Mouse (Mus musculus): Measurements from ENCODE around the gene Aurkb.
A peak's percentile ranks its signal among the peaks of the same experiment; 100 is the strongest.

Aurkb gene

GRCm38 (mm10) chr11:69098039-69098761, 52.8 kb downstream of the Aurkb start:
- DNase-seq (ENCODE audit: low spot score), result no peak

GRCm38 (mm10) chr11:69098762-69099091, 53.3 kb downstream of the Aurkb start:
- DNase-seq (ENCODE audit: low spot score), result peak; percentile 95

DNA sequence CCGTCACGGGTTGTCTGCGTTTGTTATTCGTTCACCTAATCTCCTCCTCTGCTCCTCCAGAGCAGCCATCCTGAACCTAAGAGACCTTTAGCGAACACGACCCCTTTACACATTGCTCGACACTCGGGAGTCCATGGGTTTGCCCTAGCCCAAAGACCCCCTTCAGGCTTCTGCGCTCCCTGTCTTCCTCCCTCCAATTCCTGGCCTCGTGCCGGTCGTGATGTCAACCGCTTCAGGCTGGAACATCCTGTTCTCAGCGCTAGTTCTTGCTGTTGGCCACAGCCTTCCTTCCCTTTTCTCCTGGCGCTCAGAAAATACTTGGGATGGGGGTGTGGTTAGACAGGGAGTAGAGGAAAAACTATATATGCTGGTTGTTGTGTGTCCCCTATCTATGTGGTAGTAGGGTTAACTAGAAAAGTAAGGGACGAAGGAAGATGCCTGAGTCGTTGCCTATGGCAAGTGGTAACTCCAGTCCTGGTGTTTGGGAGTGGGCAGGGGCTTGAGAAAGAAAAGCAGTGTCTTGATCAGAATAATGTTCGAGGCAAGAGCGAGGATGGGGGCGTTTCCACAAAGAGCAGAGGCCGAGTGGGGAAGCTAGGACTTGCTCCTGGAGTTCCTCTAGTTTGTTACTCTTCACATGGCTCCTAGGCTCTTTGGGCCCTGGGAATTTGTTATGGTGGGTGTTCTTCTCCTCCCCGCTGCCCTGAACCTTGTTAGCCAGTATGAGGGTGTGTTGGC, 53.9 kb downstream of the Aurkb start:
- DNase-seq (ENCODE audit: low spot score), result no peak

GRCm38 (mm10) chr11:69099915-69100345, 54.5 kb downstream of the Aurkb start:
- peak; percentile 75 for DNase-seq (ENCODE audit: low spot score)

DNA sequence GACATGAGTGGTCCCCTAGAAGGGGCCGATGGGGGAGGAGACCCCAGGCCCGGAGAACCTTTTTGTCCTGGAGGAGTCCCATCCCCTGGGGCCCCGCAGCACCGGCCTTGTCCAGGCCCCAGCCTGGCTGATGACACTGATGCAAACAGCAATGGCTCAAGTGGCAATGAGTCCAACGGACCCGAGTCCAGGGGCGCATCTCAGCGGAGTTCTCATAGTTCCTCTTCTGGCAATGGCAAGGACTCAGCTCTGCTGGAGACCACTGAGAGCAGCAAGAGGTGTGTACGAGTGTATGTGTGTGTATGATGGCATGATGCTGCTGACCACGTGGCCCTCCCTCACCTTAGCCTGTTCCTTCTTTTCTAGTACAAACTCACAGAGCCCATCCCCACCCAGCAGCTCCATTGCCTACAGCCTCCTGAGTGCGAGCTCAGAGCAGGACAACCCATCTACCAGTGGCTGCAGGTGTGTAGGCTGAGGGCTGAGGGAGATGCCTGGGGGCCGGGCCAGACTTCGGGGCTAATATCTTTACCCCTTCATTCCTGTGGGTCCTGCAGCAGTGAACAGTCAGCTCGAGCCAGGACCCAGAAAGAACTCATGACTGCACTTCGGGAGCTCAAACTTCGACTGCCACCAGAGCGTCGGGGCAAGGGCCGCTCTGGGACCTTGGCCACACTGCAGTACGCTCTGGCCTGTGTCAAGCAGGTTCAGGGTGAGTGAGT, 55.4 kb downstream of the Aurkb start:
- DNase-seq (ENCODE audit: low spot score), result no peak

Measured in c-Kit-positive CD71-positive TER-119-positive erythroid progenitor cells, embryonic 14.5 days (primary cell).